Mouse (Mus musculus): ENCODE results near the gene Rnf180.

DNA sequence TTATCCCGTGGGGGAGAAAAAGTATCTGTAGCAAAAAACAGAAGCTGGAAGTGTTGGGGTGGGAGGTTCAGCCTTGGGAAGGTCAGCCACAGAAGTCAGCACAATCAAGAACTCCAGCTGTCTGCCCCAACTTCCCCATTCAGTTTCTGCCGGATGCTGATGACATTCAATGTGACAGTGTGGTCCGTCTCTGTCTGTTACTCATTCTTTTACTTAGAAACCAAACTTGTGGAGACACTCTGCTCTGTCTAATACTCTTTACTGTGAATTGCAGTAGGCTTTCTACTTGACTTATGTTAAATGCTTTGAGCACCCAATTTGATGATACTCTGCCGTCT, 5.4 kb upstream of the Rnf180 start:
- TF ChIP-seq EP300 (IDR thresholded peaks at IDR 0.05) (no peak), CTCF (IDR thresholded peaks at IDR 0.05) (no peak)

Data from lung, postnatal 0 days (tissue).